Mouse (Mus musculus) MEL (cell line): ENCODE results near the gene Atp8b3. TPM values are rescaled to one million over a fixed set of nuclear protein-coding genes. Genes with fewer than 3 reads are reported as not detected.

ENCODE experiments used
- DNase-seq: peaks from one replicate; pipeline ENCODE4 v3.0.0; 2011; ENCODE audit warnings: low read depth, low spot score
- H3K27ac ChIP-seq: 2 replicates; pipeline ENCODE4 v1.5.1; 2012; ENCODE audit warnings: low read depth, mild to moderate bottlenecking, control low read depth, low read length, moderate library complexity; ENCODE audit not compliant: control insufficient read depth
- H3K27me3 ChIP-seq, 2 experiments: fragments of 150-350 bp in 1 of 2; sonication (generic) in 1 of 2; 2 replicates each; pipeline ENCODE4 v1.6.1; 2012; ENCODE audit warnings: low read length in 2 of 2, mild to moderate bottlenecking in 2 of 2, improper control_type of control experiment in 1 of 2, moderate library complexity in 1 of 2; ENCODE audit not compliant: insufficient read depth in 2 of 2, control insufficient read depth in 1 of 2
- H3K36me3 ChIP-seq, 2 experiments: 2 replicates each; pipeline ENCODE4 v1.6.1; 2012 to 2014; ENCODE audit warnings: low read length in 2 of 2, improper control_type of control experiment in 1 of 2, inconsistent platforms in 1 of 2, mild to moderate bottlenecking in 1 of 2; ENCODE audit not compliant: insufficient read depth in 2 of 2, control insufficient read depth in 1 of 2
- H3K4me1 ChIP-seq, 2 experiments: fragments of 150-350 bp in 1 of 2; sonication (generic) in 1 of 2; 2 replicates each; pipeline ENCODE4 v1.6.1; 2012; ENCODE audit warnings: low read length in 2 of 2, improper control_type of control experiment in 1 of 2, mild to moderate bottlenecking in 1 of 2; ENCODE audit not compliant: insufficient read depth in 2 of 2, control insufficient read depth in 1 of 2
- H3K4me3 ChIP-seq, 2 experiments: fragments of 150-350 bp in 1 of 2; sonication (generic) in 1 of 2; 2 replicates each; pipeline ENCODE4 v1.5.1; 2012; ENCODE audit warnings: low read depth in 2 of 2, low read length in 2 of 2, mild to moderate bottlenecking in 2 of 2, moderate library complexity in 2 of 2, control low read depth in 1 of 2, improper control_type of control experiment in 1 of 2; ENCODE audit not compliant: control insufficient read depth in 1 of 2, insufficient read depth in 1 of 2
- H3K79me2 ChIP-seq: 2 replicates; pipeline ENCODE4 v1.6.1; 2012; ENCODE audit warnings: mild to moderate bottlenecking, low read length, moderate library complexity; ENCODE audit not compliant: control insufficient read depth, poor library complexity, insufficient read depth
- H3K9ac ChIP-seq: 2 replicates; pipeline ENCODE4 v1.6.1; 2012; ENCODE audit warnings: low read depth, mild to moderate bottlenecking, control low read depth, low read length, moderate library complexity; ENCODE audit not compliant: control insufficient read depth, poor library complexity, severe bottlenecking
- H3K9me3 ChIP-seq: fragments of 150-350 bp; sonication (generic); replicated peaks from 2 replicates; pipeline ENCODE4 v1.6.1; 2012; ENCODE audit warnings: mild to moderate bottlenecking, low read length, improper control_type of control experiment, moderate library complexity; ENCODE audit not compliant: insufficient read depth
- CHD1 ChIP-seq: IDR thresholded peaks from 2 replicates; pipeline ENCODE4 v1.6.1; 2012; ENCODE audit warnings: low read depth, mild to moderate bottlenecking, inconsistent platforms, low read length, improper control_type of control experiment
- CHD2 ChIP-seq: IDR thresholded peaks from 2 replicates; pipeline ENCODE4 v1.6.1; 2011; ENCODE audit warnings: low read length, improper control_type of control experiment
- CTCF ChIP-seq, 3 experiments: IDR thresholded peaks in 2 of 3; conservative IDR thresholded peaks in 1 of 3; 2 replicates each; pipeline ENCODE4 v1.5.1; 2011 to 2012; ENCODE audit warnings: low read length in 3 of 3, low read depth in 2 of 3, mild to moderate bottlenecking in 2 of 3, improper control_type of control experiment in 1 of 3, inconsistent platforms in 1 of 3, mixed read lengths in 1 of 3, moderate library complexity in 1 of 3; ENCODE audit not compliant: control insufficient read depth in 1 of 3, insufficient read depth in 1 of 3, poor library complexity in 1 of 3, severe bottlenecking in 1 of 3
- E2F4 ChIP-seq: IDR thresholded peaks from 2 replicates; pipeline ENCODE4 v1.6.1; 2011; ENCODE audit warnings: low read depth, low read length, improper control_type of control experiment, borderline replicate concordance
- ELF1 ChIP-seq: IDR thresholded peaks from 2 replicates; pipeline ENCODE4 v1.6.1; 2014; ENCODE audit warnings: low read depth, mild to moderate bottlenecking, inconsistent platforms, low read length, improper control_type of control experiment, moderate library complexity
- EP300 ChIP-seq, 2 experiments: IDR thresholded peaks; 2 replicates each; pipeline ENCODE4 v1.6.1; 2011; ENCODE audit warnings: improper control_type of control experiment in 2 of 2, low read length in 2 of 2, low read depth in 1 of 2, mild to moderate bottlenecking in 1 of 2
- ETS1 ChIP-seq: IDR thresholded peaks from 2 replicates; pipeline ENCODE4 v1.6.1; 2012; ENCODE audit warnings: low read depth, mild to moderate bottlenecking, inconsistent platforms, low read length, improper control_type of control experiment, moderate library complexity
- GABPA ChIP-seq: IDR thresholded peaks from 2 replicates; pipeline ENCODE4 v1.6.1; 2012; ENCODE audit warnings: low read depth, mild to moderate bottlenecking, inconsistent platforms, low read length, improper control_type of control experiment, moderate library complexity
- GATA1 ChIP-seq: IDR thresholded peaks from 2 replicates; pipeline ENCODE4 v1.6.1; 2011; ENCODE audit warnings: low read depth, low read length, improper control_type of control experiment
- HCFC1 ChIP-seq: IDR thresholded peaks from 2 replicates; pipeline ENCODE4 v1.6.1; 2012; ENCODE audit warnings: low read depth, mild to moderate bottlenecking, inconsistent platforms, low read length, improper control_type of control experiment, moderate library complexity
- KAT2A ChIP-seq: conservative IDR thresholded peaks from 2 replicates; pipeline ENCODE4 v1.6.1; 2012; ENCODE audit warnings: low read depth, low read length, improper control_type of control experiment, inconsistent platforms
- MAFK ChIP-seq: IDR thresholded peaks from 2 replicates; pipeline ENCODE4 v1.6.1; 2011; ENCODE audit warnings: low read depth, mild to moderate bottlenecking, low read length, improper control_type of control experiment, borderline replicate concordance
- MEF2A ChIP-seq: IDR thresholded peaks from 2 replicates; pipeline ENCODE4 v1.6.1; 2014; ENCODE audit warnings: low read depth, mild to moderate bottlenecking, inconsistent platforms, low read length, improper control_type of control experiment; ENCODE audit not compliant: poor library complexity, insufficient replicate concordance, severe bottlenecking; ENCODE audit errors: extremely low read depth
- MXI1 ChIP-seq: IDR thresholded peaks from 2 replicates; pipeline ENCODE4 v1.6.1; 2011; ENCODE audit warnings: mild to moderate bottlenecking, low read depth, low read length, improper control_type of control experiment
- MYB ChIP-seq: IDR thresholded peaks from 2 replicates; pipeline ENCODE4 v1.6.1; 2011; ENCODE audit warnings: mild to moderate bottlenecking, low read depth, low read length, improper control_type of control experiment
- NELFE ChIP-seq: IDR thresholded peaks from 2 replicates; pipeline ENCODE4 v1.6.1; 2011; ENCODE audit warnings: low read depth, low read length, improper control_type of control experiment
- NRF1 ChIP-seq: IDR thresholded peaks from 2 replicates; pipeline ENCODE4 v1.6.1; 2014; ENCODE audit warnings: low read depth, mild to moderate bottlenecking, inconsistent platforms, low read length, improper control_type of control experiment, moderate library complexity; ENCODE audit not compliant: poor library complexity, insufficient read depth, severe bottlenecking
- POLR2A ChIP-seq, 2 experiments: IDR thresholded peaks; 2 replicates each; pipeline ENCODE4 v1.6.1; 2011 to 2012; ENCODE audit warnings: low read length in 2 of 2, mild to moderate bottlenecking in 2 of 2, control low read depth in 1 of 2, improper control_type of control experiment in 1 of 2, low read depth in 1 of 2, moderate library complexity in 1 of 2; ENCODE audit not compliant: control insufficient read depth in 1 of 2, insufficient read depth in 1 of 2, poor library complexity in 1 of 2
- RAD21 ChIP-seq: IDR thresholded peaks from 2 replicates; pipeline ENCODE4 v1.6.1; 2011; ENCODE audit warnings: mild to moderate bottlenecking, low read depth, low read length, improper control_type of control experiment
- RCOR1 ChIP-seq: IDR thresholded peaks from 2 replicates; pipeline ENCODE4 v1.6.1; 2012; ENCODE audit warnings: low read depth, mild to moderate bottlenecking, inconsistent platforms, low read length, improper control_type of control experiment
- SIN3A ChIP-seq: IDR thresholded peaks from 2 replicates; pipeline ENCODE4 v1.6.1; 2012; ENCODE audit warnings: low read length, improper control_type of control experiment, inconsistent platforms
- SMC3 ChIP-seq: IDR thresholded peaks from 2 replicates; pipeline ENCODE4 v1.6.1; 2011; ENCODE audit warnings: low read depth, low read length, improper control_type of control experiment
- TAL1 ChIP-seq: IDR thresholded peaks from 2 replicates; pipeline ENCODE4 v1.6.1; 2012; ENCODE audit warnings: mild to moderate bottlenecking, inconsistent platforms, low read length, moderate library complexity, mixed read lengths
- TCF12 ChIP-seq: IDR thresholded peaks from 2 replicates; pipeline ENCODE4 v1.6.1; 2014; ENCODE audit warnings: low read depth, mild to moderate bottlenecking, inconsistent platforms, low read length, improper control_type of control experiment, moderate library complexity
- UBTF ChIP-seq: IDR thresholded peaks from 2 replicates; pipeline ENCODE4 v1.6.1; 2012; ENCODE audit warnings: low read depth, mild to moderate bottlenecking, inconsistent platforms, low read length, improper control_type of control experiment, moderate library complexity, borderline replicate concordance; ENCODE audit not compliant: insufficient read depth
- ZC3H11A ChIP-seq: IDR thresholded peaks from 2 replicates; pipeline ENCODE4 v1.6.1; 2012; ENCODE audit warnings: low read depth, mild to moderate bottlenecking, inconsistent platforms, low read length, improper control_type of control experiment
- ZKSCAN1 ChIP-seq: IDR thresholded peaks from 2 replicates; pipeline ENCODE4 v1.6.1; 2012; ENCODE audit warnings: low read depth, mild to moderate bottlenecking, inconsistent platforms, low read length, improper control_type of control experiment, moderate library complexity
- ZMIZ1 ChIP-seq: IDR thresholded peaks from 2 replicates; pipeline ENCODE4 v1.6.1; 2012; ENCODE audit warnings: low read depth, mild to moderate bottlenecking, inconsistent platforms, low read length, improper control_type of control experiment, moderate library complexity
- ZNF384 ChIP-seq: IDR thresholded peaks from 2 replicates; pipeline ENCODE4 v1.6.1; 2012; ENCODE audit warnings: low read depth, mild to moderate bottlenecking, inconsistent platforms, low read length, improper control_type of control experiment
- polyA plus RNA-seq, 2 experiments: library from polyadenylated mRNA; stranded (reverse) in 1 of 2; unstranded in 1 of 2; fragments of >175 nt in 1 of 2; fragments of >200 nt in 1 of 2; gene quantifications; 2 replicates each; pipeline versions ENCODE4 v1.2.1 to v1.2.4; 2012; ENCODE audit warnings: low replicate concordance in 2 of 2, low read depth in 1 of 2; ENCODE audit not compliant: insufficient read length in 2 of 2, insufficient read depth in 1 of 2, missing spikeins in 1 of 2
- total RNA-seq: library from RNA; depleted of rRNA; stranded (reverse); fragments of 300-350 nt; gene quantifications from 2 replicates; pipeline ENCODE4 v1.2.3, GENCODE M21; 2012

Gene Atp8b3
- total and polyA plus RNA-seq, 3 experiments = 0.13 TPM; not detected in 2

DNA sequence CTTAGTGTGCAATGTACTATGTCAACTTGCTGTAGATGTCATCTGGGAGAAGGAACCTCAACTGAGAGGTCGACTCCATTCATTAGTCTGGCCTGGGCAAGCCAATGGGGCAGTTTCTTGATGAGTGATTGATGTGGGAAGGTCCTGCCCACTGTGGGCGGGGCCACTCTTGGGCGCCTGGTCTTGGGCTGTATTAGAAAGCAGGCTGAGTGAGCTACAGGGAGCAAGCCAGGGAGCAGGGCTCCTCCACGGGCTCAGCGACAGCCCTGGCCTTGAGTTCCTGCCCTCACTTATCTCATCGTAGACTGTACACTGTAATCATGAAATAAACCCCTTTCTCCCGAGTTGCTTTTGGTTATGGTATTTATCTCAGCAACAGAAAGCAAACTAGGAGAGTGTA lies 5.2 kb downstream of the Atp8b3 start (continued):
- no peak for TF ChIP-seq E2F4
- TF ChIP-seq NRF1 = no peak
- TF ChIP-seq RCOR1 = no peak
- 0 out of 2 replicates have a peak, but pooled peaks have one; percentile 18 for TF ChIP-seq ETS1
- peak; percentile 44; the same call in 1 of the 2 replicates for TF ChIP-seq SIN3A
- TF ChIP-seq CHD1 = no peak
- TF ChIP-seq ELF1 = no peak
- no peak for TF ChIP-seq ZNF384
- peak; percentile 59 for TF ChIP-seq ZMIZ1
- no peak for TF ChIP-seq KAT2A
- no peak for TF ChIP-seq RAD21
- peak in 1 of 2 experiments; percentile 70; a peak in 2 of 4 replicates for TF ChIP-seq POLR2A (IDR thresholded peaks at IDR 0.05; ENCODE audit: control insufficient read depth in 1 of 2, insufficient read depth in 1 of 2, low read depth in 1 of 2, low read length in 2 of 2, poor library complexity in 1 of 2)
- no peak for TF ChIP-seq CHD2
- no peak for TF ChIP-seq TAL1
- no peak for TF ChIP-seq UBTF

DNA sequence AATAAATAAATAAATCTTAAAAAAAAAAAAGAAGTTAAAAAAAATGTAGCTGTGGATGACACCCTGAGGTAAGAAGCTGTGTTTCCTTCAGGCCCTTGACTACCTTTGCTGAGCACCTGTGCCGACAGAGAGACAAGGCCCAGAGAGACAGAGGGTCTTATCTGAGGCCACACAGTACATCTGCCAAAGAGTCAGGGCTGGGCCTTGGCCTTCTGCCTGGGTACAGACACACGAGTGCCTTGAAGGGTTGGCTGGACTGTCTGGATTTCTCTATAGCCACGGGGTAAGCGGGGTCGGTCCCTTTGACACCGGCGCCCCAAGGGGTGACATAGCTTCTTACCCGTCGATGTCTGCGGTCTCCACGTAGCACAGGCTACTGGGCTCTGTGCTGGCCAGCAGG lies 6.1 kb downstream of the Atp8b3 start:
- Histone ChIP-seq H3K9ac (no peak overlapping the region), H3K9me3 (no peaks in the 10 kb centered on the region), H3K79me2 (no peaks in the 10 kb centered on the region), H3K4me3 (no peak overlapping the region), H3K27me3 (no peaks in the 10 kb centered on the region), H3K27ac (no peak overlapping the region), H3K36me3 (peaks cover 0 to 9% of the 10 kb centered on the region in 2 experiments; a peak in 2 of 4 replicates), H3K4me1 (peaks cover 5 to 24% of the 10 kb centered on the region in 2 experiments; a peak in 3 of 4 replicates)
- TF ChIP-seq MXI1 (no peak), MAFK (no peak), ZNF384 (peak; percentile 33; the same call in 1 of the 2 replicates), TAL1 (peak; percentile 26; the same call in 1 of the 2 replicates), TCF12 (peak; percentile 43; the same call in 1 of the 2 replicates)
- peak; percentile 43 for DNase-seq

DNA sequence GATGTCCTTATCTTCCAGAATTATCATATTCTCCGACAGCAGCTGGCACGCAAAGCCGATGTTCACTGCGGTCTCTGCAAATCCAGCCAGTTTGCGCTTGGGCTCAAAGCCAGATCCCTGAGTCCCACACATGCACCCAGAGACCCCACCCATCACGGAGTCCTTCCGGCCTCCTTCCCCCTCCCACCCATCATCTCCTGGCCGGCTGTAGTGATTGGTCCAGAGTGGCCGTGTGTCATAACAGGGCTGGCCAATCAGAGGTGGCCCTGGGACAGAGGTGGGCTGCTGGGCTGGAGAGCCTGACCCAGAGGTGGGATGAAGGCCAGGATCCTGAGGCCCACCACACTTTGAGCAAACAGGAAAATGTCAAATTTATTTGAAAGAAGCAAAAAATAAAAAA lies 12.8 kb downstream of the Atp8b3 start:
- H3K27me3 ChIP-seq = 0 out of 4 replicates have a peak, but pooled peaks cover 0 to 1% of the 10 kb centered on the region in 2 experiments
- H3K79me2 ChIP-seq = no peaks in the 10 kb centered on the region
- no peak overlapping the region for H3K27ac ChIP-seq
- no peaks in the 10 kb centered on the region for H3K36me3 ChIP-seq
- H3K4me1 ChIP-seq = no peaks in the 10 kb centered on the region
- no peak for DNase-seq
- H3K9me3 ChIP-seq = no peaks in the 10 kb centered on the region; the same call in 1 of the 2 replicates
- no peak overlapping the region for H3K4me3 ChIP-seq
- H3K9ac ChIP-seq = no peak overlapping the region
- TF ChIP-seq RAD21 (no peak), CTCF (IDR thresholded peaks at IDR 0.05 in 2 of 3, conservative IDR thresholded peaks at IDR 0.05 in 1 of 3; ENCODE audit: control insufficient read depth in 1 of 3, insufficient read depth in 1 of 3, low read depth in 2 of 3, low read length in 3 of 3, poor library complexity in 1 of 3, severe bottlenecking in 1 of 3) (no peak), UBTF (no peak), SIN3A (no peak), GABPA (no peak), SMC3 (no peak), HCFC1 (no peak), MYB (no peak), GATA1 (no peak), NELFE (no peak), CHD2 (no peak), MEF2A (no peak), EP300 (IDR thresholded peaks at IDR 0.05; ENCODE audit: low read depth in 1 of 2, low read length in 2 of 2) (no peak), ZC3H11A (no peak), ZKSCAN1 (no peak), KAT2A (no peak), MXI1 (no peak)
